Mouse (Mus musculus): ENCODE data around the gene Ust.

Gene Ust

DNA sequence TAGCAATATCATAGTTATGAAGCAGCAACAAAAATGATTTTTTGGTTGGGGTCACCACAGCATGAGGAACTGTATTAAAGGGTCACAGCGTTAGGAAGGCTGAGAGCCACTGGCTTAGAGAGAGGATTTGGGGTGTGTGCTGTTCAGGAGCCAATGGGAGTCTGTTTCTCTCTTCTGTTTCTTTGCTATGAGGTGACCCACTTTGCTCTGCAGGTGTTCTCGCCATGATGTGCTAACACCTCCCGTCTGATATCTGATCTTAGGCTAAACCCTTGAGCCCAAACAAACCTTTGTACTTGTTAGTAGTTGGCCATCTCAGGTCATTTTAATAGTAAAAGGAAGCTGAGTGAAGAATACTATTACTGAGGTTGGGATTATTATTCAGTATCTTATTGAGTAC, 292.0 kb downstream of the Ust start:
- DNase-seq (ENCODE audit: low read depth, low spot score), result no peak

DNA sequence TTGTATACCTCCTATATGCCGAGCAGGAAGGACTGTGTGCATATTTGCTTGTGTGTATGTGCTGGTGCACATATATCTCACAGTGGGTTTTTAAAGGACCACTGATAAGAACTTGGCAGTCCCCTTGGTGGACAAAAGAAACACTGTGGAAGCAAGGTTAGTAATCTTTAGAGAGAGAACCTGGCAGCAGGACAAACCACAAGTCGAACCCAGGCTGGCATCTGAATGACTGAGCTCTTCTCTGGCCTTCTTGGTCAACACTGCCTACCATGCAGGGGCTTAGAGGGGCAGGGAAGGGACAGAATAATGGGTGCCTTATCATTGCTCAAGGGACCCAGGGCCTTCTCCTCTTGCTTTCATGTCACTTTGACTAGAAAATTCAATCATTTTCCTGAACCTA, 294.0 kb downstream of the Ust start:
- DNase-seq (ENCODE audit: low read depth, low spot score), result no peak

DNA sequence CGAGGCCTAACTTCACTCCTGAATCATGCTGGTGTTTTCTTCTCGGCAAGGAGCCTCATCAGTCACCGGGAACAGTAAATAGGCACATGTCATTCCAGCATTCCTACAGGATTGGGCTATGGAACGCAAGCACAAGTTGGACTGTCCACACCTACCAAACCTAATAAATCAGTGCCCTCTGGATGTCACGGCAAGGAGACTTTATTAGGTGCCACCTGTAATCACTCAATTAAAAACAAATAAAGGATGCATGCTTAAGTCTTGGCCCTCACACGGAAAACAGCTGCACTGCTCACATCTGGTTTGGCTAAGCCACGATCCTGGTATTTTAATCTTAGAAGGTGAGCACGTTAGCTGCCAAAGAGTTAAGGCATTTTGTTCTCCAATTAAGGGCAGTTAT, 294.6 kb downstream of the Ust start:
- DNase-seq (ENCODE audit: low read depth, low spot score), result no peak

DNA sequence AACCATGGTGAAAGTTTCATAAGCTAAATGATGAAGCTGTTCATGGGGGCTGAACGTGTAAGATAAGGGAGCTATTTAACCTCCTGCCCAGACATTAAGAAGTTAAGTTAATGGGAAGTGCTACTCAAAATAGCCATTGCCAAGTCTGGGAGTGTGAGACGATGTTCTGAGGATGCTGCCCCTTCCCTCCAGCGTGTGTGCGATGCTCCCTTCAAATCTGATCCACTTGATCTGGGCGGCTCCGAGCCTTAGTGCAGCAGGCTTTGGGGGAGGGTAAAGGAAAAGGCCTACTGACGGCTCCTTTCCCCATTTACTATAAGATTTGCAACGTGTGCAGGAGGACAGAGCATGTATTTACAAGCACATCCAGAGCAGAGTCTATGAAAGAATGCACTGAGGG, 301.7 kb downstream of the Ust start:
- no peak for DNase-seq (ENCODE audit: low read depth, low spot score)

DNA sequence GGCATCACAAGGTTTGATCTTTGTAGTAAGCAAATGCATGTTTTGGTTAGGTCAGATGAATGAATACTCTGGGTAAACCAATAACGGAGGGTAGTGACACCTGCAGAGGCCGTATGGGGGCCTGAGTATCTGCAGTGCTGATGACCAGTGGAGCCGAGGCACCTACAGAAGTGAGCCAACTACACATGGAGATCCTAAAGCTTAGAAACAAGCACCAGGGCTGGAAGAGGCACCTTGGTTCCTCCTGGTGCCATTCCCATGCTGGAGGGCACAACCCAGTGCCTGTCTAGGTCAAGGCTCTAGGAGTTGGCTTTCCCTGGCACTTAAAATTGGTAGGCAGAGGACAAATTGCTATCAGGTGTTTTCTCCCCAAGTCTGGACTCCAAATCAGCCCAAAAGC, 303.4 kb downstream of the Ust start:
- no peak for DNase-seq (ENCODE audit: low read depth, low spot score)

DNA sequence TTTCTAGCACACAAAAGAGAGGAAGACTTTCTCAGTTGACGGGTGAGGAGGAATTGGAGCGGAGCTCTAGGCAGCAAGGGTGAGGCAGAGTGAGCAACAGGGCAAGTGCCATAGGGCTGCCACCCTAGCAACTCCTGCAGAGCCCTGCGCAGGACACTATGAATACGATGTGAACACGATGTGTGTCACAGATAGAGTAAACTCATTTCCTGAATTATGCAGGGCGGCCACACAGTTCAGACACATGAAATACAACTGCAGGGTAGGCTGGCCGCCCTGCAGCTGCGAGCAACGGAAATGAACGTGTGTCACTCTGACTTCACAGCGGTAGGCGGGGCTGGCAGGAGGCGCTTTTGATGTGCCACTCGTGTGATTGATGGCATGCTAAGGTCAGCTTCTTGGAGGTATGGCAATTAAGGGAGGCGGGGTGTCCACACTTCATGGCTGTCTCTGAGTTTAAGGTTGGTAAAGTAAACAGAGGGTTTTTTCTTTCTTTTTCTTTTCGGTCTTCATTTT, 304.7 kb downstream of the Ust start:
- DNase-seq (ENCODE audit: low read depth, low spot score), result peak; percentile 52

DNA sequence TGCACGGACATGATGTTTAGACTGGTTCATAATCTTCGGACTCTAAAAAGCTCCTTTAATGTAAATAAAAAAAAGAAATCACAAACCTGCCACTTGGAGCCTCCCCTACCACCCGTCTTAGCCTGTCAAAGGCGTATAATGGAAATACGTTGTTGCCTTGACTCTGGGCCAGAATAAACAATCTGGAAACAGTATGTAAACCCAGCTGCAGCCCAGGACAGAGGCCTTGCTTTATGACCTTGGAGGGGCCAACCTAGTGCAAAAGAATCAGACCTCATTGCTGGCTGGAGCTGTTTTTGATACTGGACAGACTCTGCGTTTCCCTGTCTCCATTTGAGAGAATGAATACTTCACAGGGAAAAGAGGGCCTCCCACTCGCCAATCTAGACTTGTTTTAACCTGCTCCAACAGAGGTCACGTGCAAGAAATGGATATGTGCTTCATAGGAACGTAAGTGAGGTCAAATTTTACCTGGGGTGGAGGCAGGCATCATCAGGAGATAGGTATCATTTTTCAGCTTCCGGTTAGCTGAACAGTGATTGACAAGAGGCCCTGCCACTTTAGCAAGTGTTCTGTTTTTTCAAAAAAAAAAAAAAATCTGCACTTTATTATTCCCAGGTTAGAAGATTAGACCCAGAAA, 305.2 kb downstream of the Ust start:
- DNase-seq (ENCODE audit: low read depth, low spot score), result no peak

DNA sequence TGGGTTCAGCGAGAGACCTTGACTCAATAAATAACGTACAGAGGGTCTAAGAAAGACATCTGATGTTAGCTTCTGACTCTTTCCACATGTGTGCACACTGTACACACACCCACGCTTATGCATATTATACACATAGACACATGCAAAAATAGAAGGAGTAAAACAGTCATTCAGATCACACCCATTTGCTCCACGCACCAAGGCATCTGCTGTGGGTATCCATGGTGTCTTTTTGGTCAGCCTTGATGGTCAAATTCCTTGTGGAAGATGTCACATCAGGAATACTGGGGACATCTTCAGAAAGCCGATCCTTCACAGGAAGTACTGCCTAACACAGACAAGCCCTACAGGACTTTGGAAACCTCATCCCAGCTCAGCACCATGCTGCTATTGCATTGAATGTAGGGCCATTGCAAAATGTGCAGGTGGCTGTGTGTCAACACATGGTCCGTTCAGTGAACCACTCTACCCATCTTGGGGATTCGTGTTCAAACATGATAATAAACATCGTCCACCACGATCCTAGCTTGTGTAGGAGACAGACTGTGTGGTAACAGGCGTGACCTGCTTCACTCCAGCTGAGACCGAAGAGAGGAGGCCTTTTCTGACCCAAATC, 305.9 kb downstream of the Ust start:
- DNase-seq (ENCODE audit: low read depth, low spot score), result no peak

DNA sequence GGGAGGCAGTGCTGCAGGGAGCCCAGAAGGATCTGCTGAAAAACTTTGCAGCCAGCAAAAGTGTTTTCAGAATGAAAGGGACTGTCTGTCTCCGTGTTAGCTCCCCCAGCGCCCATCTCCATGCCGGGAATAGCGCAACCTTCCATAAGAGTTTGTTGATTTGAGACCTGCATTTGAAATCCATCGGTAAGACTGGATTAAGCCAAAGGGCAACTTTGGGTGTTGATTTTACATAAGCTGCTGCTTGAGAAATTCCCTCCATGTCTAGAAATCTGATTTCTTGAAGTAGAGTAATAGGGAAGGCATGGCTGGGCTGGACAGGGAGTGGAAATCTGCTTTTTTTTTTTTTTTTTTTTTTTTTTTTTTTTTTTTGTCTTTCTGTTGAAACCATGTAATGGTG, 306.9 kb downstream of the Ust start:
- DNase-seq (ENCODE audit: low read depth, low spot score), result no peak

DNA sequence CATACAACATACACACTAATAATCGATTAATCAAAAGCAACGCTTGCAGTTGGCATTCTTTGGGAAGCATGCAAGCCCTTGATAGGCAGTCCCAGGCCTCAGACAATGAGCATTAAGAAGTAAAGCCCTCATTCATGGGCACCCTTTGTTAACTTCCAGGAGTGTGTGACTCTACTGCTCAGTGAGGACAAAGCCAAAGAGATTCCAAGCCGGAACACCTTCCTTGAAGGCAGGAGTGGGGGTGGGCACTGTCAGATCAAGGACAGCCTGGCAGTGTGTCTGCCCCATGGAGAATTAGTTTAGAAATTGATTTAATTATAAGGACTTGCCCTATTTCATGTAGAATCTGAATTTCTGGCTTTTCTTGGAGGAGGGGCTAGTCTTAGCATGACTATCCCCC, 308.3 kb downstream of the Ust start:
- no peak for DNase-seq (ENCODE audit: low read depth, low spot score)

DNA sequence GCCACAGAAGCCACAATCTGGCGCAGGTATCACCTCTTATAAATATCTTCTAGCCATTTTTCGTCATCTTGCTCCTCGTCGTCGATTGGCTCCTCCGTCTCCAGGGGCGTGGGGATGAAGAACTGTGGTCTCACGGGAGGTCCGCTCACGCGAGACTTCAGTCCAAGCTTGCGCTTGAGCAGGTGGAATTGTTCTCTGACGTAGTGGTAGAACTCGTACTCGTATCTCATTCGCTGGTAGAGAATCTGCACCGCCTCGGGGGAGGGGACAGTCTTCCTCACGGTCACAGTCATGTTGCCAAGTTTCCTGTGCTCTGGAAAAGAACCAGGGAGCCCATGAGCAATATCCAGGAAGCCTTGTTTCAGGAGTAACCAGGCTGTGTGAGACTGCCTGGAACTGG, 311.3 kb downstream of the Ust start:
- DNase-seq (ENCODE audit: low read depth, low spot score), result no peak

DNA sequence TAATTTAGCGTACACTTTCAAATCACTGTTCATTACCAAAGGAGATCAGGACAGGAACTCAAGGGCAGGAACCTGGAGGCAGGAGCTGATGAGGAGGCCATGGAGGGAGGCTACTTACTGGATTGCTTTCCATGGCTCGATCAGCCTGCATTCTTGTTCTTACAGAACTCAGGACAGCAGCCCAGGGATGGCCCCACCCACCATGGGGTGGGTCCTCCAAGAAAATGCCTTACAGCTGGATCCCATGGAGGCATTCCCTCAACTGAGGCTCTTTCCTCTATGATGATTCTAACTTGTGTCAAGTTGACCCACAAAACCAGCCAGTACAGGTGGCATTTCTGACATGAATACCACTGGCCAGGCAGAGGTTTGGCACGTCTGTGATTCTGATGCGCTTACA, 314.9 kb downstream of the Ust start:
- DNase-seq (ENCODE audit: low read depth, low spot score), result no peak

DNA sequence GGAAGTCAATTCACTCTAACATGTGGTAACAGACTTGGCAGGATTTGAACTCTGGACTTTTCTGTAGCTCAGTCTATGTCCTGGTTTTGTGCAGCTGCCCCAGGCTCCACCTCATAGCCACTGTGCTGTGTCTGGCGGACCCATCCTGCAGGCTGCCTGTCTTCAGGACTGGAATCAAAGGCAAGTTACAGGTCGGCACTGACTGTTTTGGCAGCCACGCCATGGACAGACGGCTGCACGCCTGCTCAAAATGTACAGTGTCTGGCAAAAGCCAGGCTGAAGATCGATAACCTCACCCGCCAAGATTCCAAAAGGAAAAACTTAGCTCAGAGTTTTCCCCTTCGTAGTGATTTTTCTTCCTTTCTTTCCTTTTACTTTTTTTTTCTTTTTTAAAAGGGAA, 318.8 kb downstream of the Ust start:
- DNase-seq (ENCODE audit: low read depth, low spot score), result no peak

DNA sequence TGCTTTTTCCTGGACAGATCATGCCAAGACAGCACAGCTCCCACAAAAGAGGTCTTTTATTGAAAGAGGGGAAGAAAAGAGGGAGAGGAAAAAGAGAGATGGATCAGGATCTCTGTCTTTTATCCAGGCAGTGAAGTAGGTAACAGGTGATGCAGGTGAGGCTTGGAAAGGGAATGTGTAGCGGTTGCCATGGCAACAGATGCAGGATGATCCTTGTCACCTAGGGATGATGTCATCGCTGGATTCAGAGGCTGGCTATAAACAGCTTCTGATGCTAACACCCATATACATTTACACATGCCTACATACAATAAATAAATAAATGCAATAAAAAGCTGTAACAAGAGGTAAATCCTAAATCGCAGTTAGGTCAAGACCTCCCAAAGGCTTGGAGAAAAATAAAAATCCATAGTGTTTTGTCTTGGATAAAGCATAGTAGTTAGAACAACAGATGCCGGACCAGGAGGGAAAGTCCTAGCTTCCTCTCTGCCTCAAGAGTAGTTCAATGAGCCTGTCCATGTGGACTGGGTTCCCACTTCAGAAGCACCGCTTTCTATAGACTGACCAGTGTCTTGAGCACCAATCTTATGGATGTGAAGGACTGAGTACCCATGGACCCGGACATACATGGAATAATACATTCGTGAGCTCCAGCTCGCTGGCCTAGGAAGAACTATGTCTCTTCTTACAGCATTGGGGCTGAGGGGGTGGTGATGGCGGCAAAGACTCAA, 319.4 kb downstream of the Ust start:
- DNase-seq (ENCODE audit: low read depth, low spot score), result no peak

DNA sequence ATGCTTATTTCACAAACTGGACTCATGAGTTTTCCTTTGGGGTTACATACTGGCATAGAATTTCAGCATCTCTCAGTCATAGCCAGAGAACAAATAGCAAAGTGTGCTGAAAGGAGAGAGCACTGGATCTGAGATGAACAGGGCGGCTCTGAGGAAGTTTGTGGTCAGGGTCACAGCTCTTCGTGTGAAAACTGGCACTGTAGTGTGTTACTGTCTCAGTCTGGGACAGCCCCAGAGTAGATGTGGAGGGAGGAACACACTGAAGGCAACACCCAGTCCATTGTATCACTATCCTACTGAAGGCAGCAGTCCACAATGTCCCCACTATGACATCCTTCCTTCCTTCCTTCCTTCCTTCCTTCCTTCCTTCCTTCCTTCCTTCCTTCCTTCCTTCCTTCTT, 321.0 kb downstream of the Ust start:
- DNase-seq (ENCODE audit: low read depth, low spot score), result no peak

DNA sequence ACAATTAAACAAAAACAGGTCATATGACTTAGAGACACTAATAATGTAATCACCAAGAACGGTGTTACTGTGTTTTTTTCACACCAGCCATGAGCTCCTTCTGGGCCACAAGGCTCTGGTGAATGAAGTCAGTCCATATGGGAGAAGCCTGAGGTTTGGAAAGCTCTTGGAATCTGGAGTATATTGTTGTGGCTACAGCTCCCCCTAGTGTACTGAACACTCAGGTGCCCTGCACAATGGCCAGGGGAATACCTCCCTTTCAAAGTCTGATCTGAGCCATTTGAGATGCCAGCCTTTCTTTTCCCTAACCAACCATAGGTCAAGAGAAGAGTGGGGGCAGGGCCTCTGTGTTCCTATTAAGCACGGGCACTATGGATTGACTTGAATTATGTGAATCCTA, 322.3 kb downstream of the Ust start:
- peak; percentile 59 for DNase-seq (ENCODE audit: low read depth, low spot score)

DNA sequence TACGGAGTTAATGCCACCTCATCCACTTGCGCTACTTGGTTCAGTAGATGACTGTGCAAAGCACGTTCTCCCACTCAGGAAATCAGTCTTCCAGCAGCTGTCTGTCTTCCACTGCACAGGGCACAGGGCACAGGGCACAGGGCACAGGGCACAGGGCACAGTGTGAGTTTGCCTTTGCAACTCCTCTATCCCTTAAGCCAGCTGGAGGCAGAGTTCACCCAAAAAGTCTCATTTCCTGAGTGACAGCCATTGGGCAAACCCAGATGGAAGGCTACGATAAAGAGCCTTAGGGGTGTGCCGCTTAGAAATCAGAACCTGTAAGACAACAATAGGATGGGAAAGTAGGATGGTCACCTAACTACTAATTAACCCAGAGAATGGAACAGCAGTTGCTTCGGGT, 322.9 kb downstream of the Ust start:
- DNase-seq (ENCODE audit: low read depth, low spot score), result no peak

DNA sequence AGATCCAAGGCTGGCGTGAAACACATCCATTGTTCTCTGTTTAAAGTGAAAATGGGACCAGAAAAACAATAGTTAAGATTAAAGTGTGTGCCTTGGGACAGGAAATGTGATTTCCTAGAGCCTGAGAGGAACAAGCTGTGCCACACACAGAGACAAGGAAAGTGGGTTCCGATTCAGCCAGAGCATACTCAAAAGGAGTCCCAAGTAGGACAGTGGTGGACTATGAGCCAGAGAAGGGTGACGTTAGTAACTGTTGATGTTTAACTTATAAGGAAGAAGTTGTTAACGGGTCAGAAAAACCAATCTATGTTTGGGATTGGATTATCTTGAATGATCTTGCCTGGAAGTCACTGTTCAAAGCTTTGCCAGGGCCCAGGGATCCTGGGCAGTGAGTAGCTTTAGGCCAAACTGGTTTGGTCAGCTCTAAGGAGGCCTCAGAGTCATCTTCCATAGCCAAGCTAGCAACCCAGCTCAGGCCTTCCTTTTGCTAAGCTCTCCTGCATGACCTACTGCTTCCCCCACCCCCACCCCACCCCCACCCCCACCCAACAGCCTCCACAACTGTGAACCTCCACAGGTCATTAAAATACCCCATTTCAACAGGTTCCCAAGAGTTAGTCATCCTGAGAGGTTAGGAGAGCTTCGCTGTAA, 329.2 kb downstream of the Ust start:
- DNase-seq (ENCODE audit: low read depth, low spot score), result no peak

DNA sequence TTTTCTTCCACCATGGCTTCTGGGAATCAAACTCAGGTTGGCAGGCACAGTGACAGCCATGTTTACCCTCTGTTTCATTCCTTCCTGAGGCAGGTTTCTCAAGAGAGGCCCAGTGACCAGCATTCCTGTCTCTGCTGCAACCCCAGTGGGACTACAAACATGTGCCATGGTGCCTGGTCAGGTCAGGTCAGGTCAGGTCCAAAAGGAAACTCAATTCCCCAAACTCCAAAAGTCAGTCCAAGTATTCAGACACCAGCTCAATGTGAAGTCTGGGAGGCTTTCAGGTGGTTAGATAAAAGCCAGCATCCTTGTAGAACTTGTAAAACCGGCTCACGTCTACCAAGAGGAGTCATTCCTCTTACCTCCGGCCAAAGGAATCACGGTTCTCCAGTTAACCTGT, 333.0 kb downstream of the Ust start:
- no peak for DNase-seq (ENCODE audit: low read depth, low spot score)

DNA sequence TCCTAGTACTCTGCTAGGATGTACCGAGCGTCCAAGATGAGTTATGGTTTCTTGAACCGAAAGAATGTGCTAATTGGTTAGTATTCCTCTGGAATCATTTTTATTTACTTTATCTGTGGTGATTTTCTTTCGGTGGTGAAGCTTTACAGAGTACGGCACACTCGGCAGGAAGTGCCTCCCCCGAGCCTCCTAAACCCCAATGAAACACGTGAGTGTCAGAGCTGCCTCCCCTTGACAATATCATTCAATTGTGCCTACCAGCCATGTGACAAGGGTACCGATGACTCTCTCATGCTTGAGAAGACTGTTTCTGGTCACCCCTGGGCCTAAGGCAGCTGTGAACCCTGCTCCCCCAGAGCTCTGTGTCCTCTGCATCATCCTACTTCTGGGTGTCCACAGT, 333.9 kb downstream of the Ust start:
- no peak for DNase-seq (ENCODE audit: low read depth, low spot score)

DNA sequence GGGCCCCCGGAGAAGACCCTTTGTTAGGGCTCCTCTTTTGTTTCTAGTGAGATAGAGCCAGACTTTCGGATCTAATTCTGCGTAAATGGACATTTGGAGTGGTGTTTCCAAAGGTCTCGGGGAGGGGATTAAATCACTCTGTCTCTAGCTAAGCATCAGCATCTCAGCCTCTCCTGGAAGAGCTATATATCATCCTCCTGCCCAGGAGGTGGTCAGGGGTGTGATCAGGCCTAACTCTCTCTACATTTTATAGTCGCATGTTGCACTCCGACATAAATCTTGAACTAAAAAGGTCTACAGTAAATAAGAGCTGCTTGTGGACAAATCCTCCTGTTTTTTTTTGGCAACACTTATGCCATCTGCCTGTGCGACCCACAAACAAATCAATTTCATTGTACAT, 335.5 kb downstream of the Ust start:
- no peak for DNase-seq (ENCODE audit: low read depth, low spot score)

DNA sequence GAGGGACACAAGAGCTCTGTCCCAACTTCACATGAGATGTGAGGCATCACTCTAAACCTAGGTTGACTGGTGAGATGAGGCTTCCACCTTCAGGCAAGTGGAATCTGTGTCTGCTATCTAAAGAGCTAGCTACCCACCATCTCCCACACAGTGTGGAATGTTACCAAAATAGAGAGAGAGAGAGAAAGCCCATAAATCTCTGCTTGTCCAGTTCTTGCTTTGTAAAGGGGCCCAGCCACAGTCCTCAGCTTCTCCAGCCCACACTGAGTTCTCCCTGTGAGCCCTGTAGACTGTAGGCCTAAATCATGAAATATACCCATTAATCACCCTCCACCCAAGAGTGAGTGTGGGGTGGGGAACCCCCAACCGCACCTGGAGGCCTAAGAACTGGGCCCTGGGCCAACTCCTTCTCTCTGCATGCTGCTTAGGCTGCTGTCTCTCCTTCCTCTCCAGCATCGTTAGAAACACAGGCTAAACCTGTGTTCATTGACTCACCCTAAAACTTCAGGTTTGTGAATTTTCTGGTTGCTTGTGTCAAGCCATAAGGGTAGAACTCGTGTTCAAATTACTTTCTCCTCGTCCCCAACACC, 336.9 kb downstream of the Ust start:
- no peak for DNase-seq (ENCODE audit: low read depth, low spot score)
